Mouse (Mus musculus) lung, postnatal 0 days (tissue): Measurements from ENCODE around the gene Pip5k1a. TPM values are rescaled to one million over a fixed set of nuclear protein-coding genes. Genes with fewer than 3 reads are reported as not detected.
"Not testable (repeated sequence)": the region's sequence is repeated elsewhere in the genome, so short reads cannot be mapped to it uniquely, and the experiment has no call there.

Experiments used
- ATAC-seq: fragments of 200-750 bp; cut with Nextera tagmentation; 2 replicates; pipeline ENCODE4 v1.8.0; 2017; ENCODE audit warnings: moderate library complexity
- DNase-seq: peaks from one replicate; pipeline ENCODE4 v3.0.0-alpha.2; 2016; ENCODE audit warnings: low spot score
- H3K27ac ChIP-seq: fragments of 300-500 bp; sonication (generic); 2 replicates; pipeline ENCODE4 v1.5.1; 2014; ENCODE audit warnings: antibody characterized with exemption, mild to moderate bottlenecking, low read length, mixed read lengths
- H3K27me3 ChIP-seq: fragments of 300-500 bp; sonication (generic); replicated peaks from 2 replicates; pipeline ENCODE4 v1.6.1; 2014; ENCODE audit warnings: low read length, mixed read lengths; ENCODE audit not compliant: insufficient read depth
- H3K36me3 ChIP-seq: fragments of 300-500 bp; sonication (generic); 2 replicates; pipeline ENCODE4 v1.6.1; 2014; ENCODE audit warnings: low read length, mixed read lengths; ENCODE audit not compliant: insufficient read depth
- H3K4me1 ChIP-seq: fragments of 300-500 bp; sonication (generic); 2 replicates; pipeline ENCODE4 v1.6.1; 2014; ENCODE audit warnings: antibody characterized with exemption, low read depth, low read length, mixed read lengths; ENCODE audit not compliant: insufficient read depth
- H3K4me2 ChIP-seq: fragments of 300-500 bp; sonication (generic); replicated peaks from 2 replicates; pipeline ENCODE4 v1.6.1; 2014; ENCODE audit warnings: low read depth, mild to moderate bottlenecking, low read length, moderate library complexity, mixed read lengths
- H3K4me3 ChIP-seq: fragments of 300-500 bp; sonication (generic); 2 replicates; pipeline ENCODE4 v1.5.1; 2014; ENCODE audit warnings: low read depth, low read length
- H3K9ac ChIP-seq: fragments of 300-500 bp; sonication (generic); replicated peaks from 2 replicates; pipeline ENCODE4 v1.6.1; 2014; ENCODE audit warnings: low read depth, mild to moderate bottlenecking
- H3K9me3 ChIP-seq: fragments of 300-500 bp; sonication (generic); 2 replicates; pipeline ENCODE4 v1.6.1; 2016; ENCODE audit warnings: low read length, mixed read lengths
- CTCF ChIP-seq: IDR thresholded peaks from 2 replicates; pipeline ENCODE4 v1.5.1; 2016; ENCODE audit warnings: antibody characterized with exemption, mild to moderate bottlenecking
- EP300 ChIP-seq: IDR thresholded peaks from 2 replicates; pipeline ENCODE4 v1.6.1; 2016; ENCODE audit warnings: antibody characterized with exemption, mild to moderate bottlenecking, control low read depth
- WGBS: fragments of 180-500 bp; shearing (Covaris S2); extraction: QIAGEN DNeasy Blood & Tissue Kit; methylation state at CpG from one replicate; pipeline ENCODE4 v1.1.7; 2014; 5-methylcytosine and 5-hydroxymethylcytosine counted together
- polyA plus RNA-seq: library from polyadenylated mRNA; unstranded; fragments of >200 nt; fragmentation: Nextera tagmentation; extraction: Ambion mirVana; gene quantifications from 2 replicates; pipeline ENCODE4 v1.2.1, GENCODE M21; 2015

Gene Pip5k1a
- polyA plus RNA-seq, 1 experiment from 2014 or later: 18.1 TPM

DNA sequence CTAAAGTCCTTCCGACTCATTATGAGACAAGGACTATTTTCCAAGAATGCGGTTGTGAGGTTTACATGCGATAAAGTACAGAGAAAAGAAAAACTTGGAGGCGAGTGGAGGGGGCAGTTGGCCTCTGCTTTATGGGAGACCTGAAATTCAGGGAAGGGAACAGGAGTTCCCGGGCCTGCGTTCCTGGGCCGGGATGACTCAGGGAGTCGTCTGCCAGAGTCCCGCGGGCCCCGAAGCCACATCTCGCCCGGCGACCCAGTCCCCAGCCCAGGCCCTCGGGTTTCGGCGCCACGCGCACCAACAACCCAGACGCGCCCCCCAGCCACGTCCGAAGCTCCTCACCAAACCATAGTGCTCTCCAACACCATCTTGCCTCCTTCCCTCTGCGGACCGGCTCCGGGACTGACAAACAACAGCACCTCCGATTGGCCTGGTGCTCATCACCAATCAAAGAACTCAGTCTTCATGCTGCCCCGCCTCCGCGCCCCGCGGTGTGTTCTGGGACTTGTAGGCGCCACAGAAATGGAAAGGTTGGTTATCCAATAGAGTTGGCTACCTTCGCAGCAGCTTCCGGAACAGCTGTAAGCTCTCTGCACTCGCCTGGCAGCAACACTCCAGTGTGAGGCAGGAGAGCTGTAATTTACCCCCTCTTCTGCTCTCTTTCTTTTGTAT lies 64.4 kb downstream of the Pip5k1a start, which contains the start of gene Psmd4:
Gene Psmd4 (minus strand): TSS at position 449 of the 672 bp plus-strand sequence.
- H3K27ac ChIP-seq: peak within 1 kb of the TSS; percentile 71
- TF ChIP-seq EP300: 0 out of 2 replicates have a peak, but pooled peaks have one; percentile 6
- no peak; the same call in 1 of the 2 replicates for TF ChIP-seq CTCF
- peak within 1 kb of the TSS; percentile 82 for H3K9ac ChIP-seq
- H3K4me2 ChIP-seq: peak within 1 kb of the TSS; percentile 63
- H3K9me3 ChIP-seq: no peaks in the 10 kb centered on the region
- ATAC-seq (peak; percentile 100), DNase-seq (peak; percentile 98)
- H3K27me3 ChIP-seq: no peaks in the 10 kb centered on the region
- no peaks in the 10 kb centered on the region for H3K36me3 ChIP-seq
- H3K4me3 ChIP-seq: peak within 1 kb of the TSS; percentile 73
- H3K4me1 ChIP-seq: peaks cover 5% of the 10 kb centered on the region; the same call in 1 of the 2 replicates
- WGBS: 2% methylated on average over 34 of the region's 36 CpGs

GRCm38 (mm10) chr3:95041625-95042024 lies 65.1 kb downstream of the Pip5k1a start:
- no peaks in the 10 kb centered on the region for H3K27me3 ChIP-seq
- H3K4me3 ChIP-seq: peak overlapping the region; percentile 73
- peaks cover 5% of the 10 kb centered on the region; the same call in 1 of the 2 replicates for H3K4me1 ChIP-seq
- peak overlapping the region; percentile 71; the same call in 1 of the 2 replicates for H3K27ac ChIP-seq
- no peak for DNase-seq
- H3K4me2 ChIP-seq: peak overlapping the region; percentile 63
- H3K9ac ChIP-seq: peak overlapping the region; percentile 82; the same call in 1 of the 2 replicates
- no peaks in the 10 kb centered on the region for H3K36me3 ChIP-seq
- no peaks in the 10 kb centered on the region for H3K9me3 ChIP-seq
- no peak for ATAC-seq
- TF ChIP-seq CTCF (no peak), EP300 (no peak)
- 11% methylated on average over 3 of the region's 3 CpGs for WGBS

DNA sequence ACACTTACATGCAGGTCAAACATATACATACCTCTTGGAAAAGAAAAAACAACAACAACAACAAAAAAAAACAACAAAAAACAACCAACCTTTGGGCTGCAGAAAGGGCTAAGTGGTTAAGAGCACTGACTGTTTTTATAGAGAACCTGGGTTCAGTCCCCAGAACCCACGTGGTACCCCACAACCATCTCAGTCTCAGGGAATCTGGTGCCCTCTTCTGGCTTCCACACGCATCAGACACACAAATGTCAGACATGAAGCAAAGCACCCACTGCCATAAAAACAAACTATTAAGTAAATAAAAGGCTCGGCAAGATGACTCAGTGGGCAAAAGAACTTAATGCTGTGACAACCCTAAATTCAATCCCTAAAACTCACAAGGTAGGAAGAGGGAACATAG lies 76.8 kb downstream of the Pip5k1a start:
- Histone ChIP-seq H3K9me3 (no peaks in the 10 kb centered on the region), H3K4me1 (peaks cover 19% of the 10 kb centered on the region; the same call in 1 of the 2 replicates), H3K4me3 (no peak overlapping the region), H3K4me2 (no peak overlapping the region), H3K36me3 (peaks cover 28% of the 10 kb centered on the region), H3K27ac (no peak overlapping the region), H3K9ac (no peak overlapping the region), H3K27me3 (no peaks in the 10 kb centered on the region)
- no peak for ATAC-seq
- 58% methylated on average over 3 of the region's 3 CpGs for WGBS
- peak; percentile 44 for TF ChIP-seq CTCF
- TF ChIP-seq EP300: no peak
- no peak for DNase-seq

DNA sequence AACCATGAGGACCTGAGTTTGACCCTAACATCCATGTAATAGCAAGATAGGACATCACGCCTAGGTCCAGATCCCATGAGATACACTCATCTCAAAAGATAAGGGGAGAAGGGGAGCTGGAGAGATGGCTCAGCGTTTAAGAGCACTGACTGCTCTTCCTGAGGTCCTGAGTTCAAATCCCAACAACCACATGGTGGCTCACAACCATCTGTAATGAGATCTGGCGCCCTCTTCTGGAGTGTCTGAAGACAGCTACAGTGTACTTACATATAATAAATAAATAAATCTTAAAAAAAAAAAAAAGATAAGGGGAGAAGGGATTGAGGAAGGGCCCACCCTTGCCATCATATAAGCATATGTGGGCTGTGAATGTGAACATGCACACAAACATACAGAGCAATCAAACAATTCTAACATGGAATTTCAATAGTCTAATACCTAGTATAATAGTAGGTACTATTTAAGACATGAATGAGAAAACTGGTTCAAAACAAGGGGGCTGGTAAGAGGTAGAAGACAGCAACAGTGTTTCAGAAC lies 77.4 kb downstream of the Pip5k1a start:
- 52% methylated on average over 3 of the region's 3 CpGs for WGBS
- Histone ChIP-seq H3K36me3 (peaks cover 23% of the 10 kb centered on the region), H3K4me1 (peaks cover 22% of the 10 kb centered on the region; the same call in 1 of the 2 replicates), H3K27ac (0 out of 2 replicates have a peak overlapping the region, but pooled peaks have one; percentile 43)
- TF ChIP-seq CTCF: 0 out of 2 replicates have a peak, but pooled peaks have one; percentile 17
- H3K4me2 ChIP-seq, H3K9ac ChIP-seq, DNase-seq, H3K27me3 ChIP-seq, H3K9me3 ChIP-seq, ATAC-seq, H3K4me3 ChIP-seq: not testable (repeated sequence)

DNA sequence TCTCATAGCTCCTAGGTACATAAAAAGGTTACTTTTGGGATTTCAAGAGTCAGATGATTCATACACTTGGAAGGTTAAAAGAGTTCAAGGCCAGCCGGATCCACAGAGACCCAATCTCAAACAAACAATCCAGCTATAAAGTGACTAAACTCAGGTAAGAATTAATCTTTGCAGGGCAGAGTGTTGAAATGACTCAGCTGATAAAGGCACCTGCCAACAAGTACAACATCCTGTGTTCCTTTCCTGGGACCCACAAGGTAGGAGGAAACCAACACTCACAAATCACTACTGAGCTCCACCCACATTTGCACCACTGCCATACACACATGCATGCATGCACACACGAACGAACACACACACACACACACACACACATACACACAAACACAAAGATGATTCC lies 78.1 kb downstream of the Pip5k1a start:
- no peak overlapping the region for H3K9ac ChIP-seq
- peak overlapping the region; percentile 43; the same call in 1 of the 2 replicates for H3K27ac ChIP-seq
- H3K4me1 ChIP-seq: peaks cover 22% of the 10 kb centered on the region; the same call in 1 of the 2 replicates
- H3K4me3 ChIP-seq: no peak overlapping the region
- no peaks in the 10 kb centered on the region for H3K9me3 ChIP-seq
- peaks cover 18% of the 10 kb centered on the region for H3K36me3 ChIP-seq
- H3K4me2 ChIP-seq: no peak overlapping the region
- ATAC-seq (peak; percentile 26), DNase-seq (peak; percentile 73)
- TF ChIP-seq CTCF (no peak), EP300 (peak; percentile 25; the same call in 1 of the 2 replicates)
- H3K27me3 ChIP-seq: no peaks in the 10 kb centered on the region
- 61% methylated on average over 3 of the region's 3 CpGs for WGBS

DNA sequence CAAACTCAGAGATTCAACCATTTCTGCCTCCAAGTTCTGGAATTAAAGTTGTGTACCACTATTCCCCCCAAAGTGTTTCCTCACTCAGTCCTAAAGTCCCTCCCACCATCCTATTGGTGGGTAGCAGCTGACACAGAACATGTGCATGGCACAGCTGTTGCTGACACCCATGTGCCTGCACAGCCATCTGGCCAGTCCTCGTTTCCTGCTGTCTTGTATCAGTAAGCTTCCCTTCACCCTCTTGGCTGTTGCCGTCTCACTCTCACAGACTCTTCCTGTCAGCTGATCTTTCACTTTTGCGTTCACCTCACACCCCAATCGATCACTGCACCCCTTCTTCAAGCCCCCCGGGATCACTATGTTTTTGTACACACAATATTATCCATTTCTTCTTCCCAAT lies 79.0 kb downstream of the Pip5k1a start:
- TF ChIP-seq CTCF (no peak), EP300 (peak; percentile 26; the same call in 1 of the 2 replicates)
- no peak overlapping the region for H3K4me2 ChIP-seq
- no peak overlapping the region for H3K4me3 ChIP-seq
- H3K9ac ChIP-seq: no peak overlapping the region
- ATAC-seq (peak; percentile 59), DNase-seq (peak; percentile 81)
- H3K4me1 ChIP-seq: peaks cover 22% of the 10 kb centered on the region; the same call in 1 of the 2 replicates
- H3K36me3 ChIP-seq: peaks cover 9% of the 10 kb centered on the region; the same call in 1 of the 2 replicates
- H3K27ac ChIP-seq: 0 out of 2 replicates have a peak overlapping the region, but pooled peaks have one; percentile 20
- no peaks in the 10 kb centered on the region for H3K27me3 ChIP-seq
- no peaks in the 10 kb centered on the region for H3K9me3 ChIP-seq
- WGBS: 42% methylated on average over 5 of the region's 5 CpGs
